Mouse (Mus musculus) E14TG2a.4 (cell line): ENCODE measurements around the gene Arntl2.
A peak's percentile ranks its signal among the peaks of the same experiment; 100 is the strongest.

Experiments
- H3K27me3 ChIP-seq: 2 replicates; pipeline ENCODE4 v1.6.1; 2014; ENCODE audit warnings: low read length, control low read depth; ENCODE audit not compliant: insufficient read depth
- H3K36me3 ChIP-seq: 2 replicates; pipeline ENCODE4 v1.6.1; 2014; ENCODE audit warnings: low read length, control low read depth; ENCODE audit not compliant: insufficient read depth
- H3K4me1 ChIP-seq: replicated peaks from 2 replicates; pipeline ENCODE4 v1.6.1; 2014; ENCODE audit warnings: low read depth, low read length, control low read depth
- H3K4me3 ChIP-seq: replicated peaks from 2 replicates; pipeline ENCODE4 v1.5.1; 2014; ENCODE audit warnings: mild to moderate bottlenecking, low read length
- H3K9me3 ChIP-seq: 2 replicates; pipeline ENCODE4 v1.6.1; 2014; ENCODE audit warnings: low read length, control low read depth
- CTCF ChIP-seq: conservative IDR thresholded peaks from 2 replicates; pipeline ENCODE4 v1.5.1; 2014; ENCODE audit warnings: low read length
- NANOG ChIP-seq: IDR thresholded peaks from 2 replicates; pipeline ENCODE4 v1.6.1; 2014; ENCODE audit warnings: borderline replicate concordance, low read length, mixed read lengths
- POU5F1 ChIP-seq: IDR thresholded peaks from 2 replicates; pipeline ENCODE4 v1.6.1; 2014; ENCODE audit warnings: low read length, borderline replicate concordance

Gene Arntl2

GRCm38 (mm10) chr6:146795924-146796545 lies at the start of gene Arntl2:
Gene Arntl2, plus strand, starts transcription at chr6:146796055.
- Histone ChIP-seq H3K27me3 (peaks cover 44% of the 10 kb centered on the region), H3K4me3 (peak within 1 kb of the TSS; percentile 77), H3K4me1 (peaks cover 34% of the 10 kb centered on the region), H3K36me3 (no peaks in the 10 kb centered on the region), H3K9me3 (no peaks in the 10 kb centered on the region)
- TF ChIP-seq NANOG: no peak
- TF ChIP-seq CTCF: no peak
- TF ChIP-seq POU5F1: no peak

- Histone ChIP-seq H3K4me1 (peaks cover under 1% of the 10 kb centered on the region; the same call in 1 of the 2 replicates), H3K36me3 (peaks cover 3% of the 10 kb centered on the region; the same call in 1 of the 2 replicates), H3K9me3 (no peaks in the 10 kb centered on the region), H3K27me3 (no peaks in the 10 kb centered on the region), H3K4me3 (no peak overlapping the region)
- no peak for TF ChIP-seq NANOG
- no peak for TF ChIP-seq CTCF
- TF ChIP-seq POU5F1: no peak
These were observed 49.3 kb upstream of the Arntl2 start for GRCm38 (mm10) chr6:146746577-146746976.

GRCm38 (mm10) chr6:146747057-146747456 lies 48.8 kb upstream of the Arntl2 start:
- no peaks in the 10 kb centered on the region for H3K27me3 ChIP-seq
- H3K4me3 ChIP-seq: no peak overlapping the region
- peaks cover 3% of the 10 kb centered on the region; the same call in 1 of the 2 replicates for H3K36me3 ChIP-seq
- H3K4me1 ChIP-seq: peaks cover 5% of the 10 kb centered on the region
- TF ChIP-seq CTCF: no peak
- TF ChIP-seq NANOG: no peak
- no peak for TF ChIP-seq POU5F1
- H3K9me3 ChIP-seq: no peaks in the 10 kb centered on the region

- Histone ChIP-seq H3K27me3 (no peaks in the 10 kb centered on the region), H3K36me3 (peaks cover 3% of the 10 kb centered on the region; the same call in 1 of the 2 replicates), H3K9me3 (no peaks in the 10 kb centered on the region), H3K4me3 (no peak overlapping the region), H3K4me1 (peaks cover 7% of the 10 kb centered on the region)
- TF ChIP-seq NANOG (no peak), CTCF (no peak), POU5F1 (no peak)
These were observed 47.6 kb upstream of the Arntl2 start for GRCm38 (mm10) chr6:146748271-146748670.

GRCm38 (mm10) chr6:146751671-146752070 lies 44.2 kb upstream of the Arntl2 start:
- TF ChIP-seq POU5F1: no peak
- Histone ChIP-seq H3K9me3 (no peaks in the 10 kb centered on the region), H3K4me3 (no peak overlapping the region), H3K36me3 (peaks cover 9% of the 10 kb centered on the region; the same call in 1 of the 2 replicates), H3K4me1 (peaks cover 22% of the 10 kb centered on the region), H3K27me3 (no peaks in the 10 kb centered on the region)

GRCm38 (mm10) chr6:146752178-146752577 lies 43.7 kb upstream of the Arntl2 start:
- Histone ChIP-seq H3K4me3 (no peak overlapping the region), H3K36me3 (peaks cover 9% of the 10 kb centered on the region; the same call in 1 of the 2 replicates), H3K9me3 (no peaks in the 10 kb centered on the region), H3K4me1 (peaks cover 22% of the 10 kb centered on the region), H3K27me3 (no peaks in the 10 kb centered on the region)
- TF ChIP-seq POU5F1 (no peak), CTCF (no peak)

- no peak for TF ChIP-seq NANOG
- TF ChIP-seq CTCF: no peak
- TF ChIP-seq POU5F1: no peak
- no peaks in the 10 kb centered on the region for H3K27me3 ChIP-seq
- H3K36me3 ChIP-seq: peaks cover 9% of the 10 kb centered on the region; the same call in 1 of the 2 replicates
- H3K4me1 ChIP-seq: peaks cover 22% of the 10 kb centered on the region
- H3K4me3 ChIP-seq: no peak overlapping the region
- H3K9me3 ChIP-seq: no peaks in the 10 kb centered on the region
These were observed 43.2 kb upstream of the Arntl2 start for GRCm38 (mm10) chr6:146752612-146753011.

- no peaks in the 10 kb centered on the region for H3K9me3 ChIP-seq
- H3K4me1 ChIP-seq: peaks cover 22% of the 10 kb centered on the region
- peaks cover 9% of the 10 kb centered on the region; the same call in 1 of the 2 replicates for H3K36me3 ChIP-seq
- TF ChIP-seq NANOG (no peak), POU5F1 (no peak)
- H3K27me3 ChIP-seq: no peaks in the 10 kb centered on the region
- H3K4me3 ChIP-seq: no peak overlapping the region
These were observed 42.2 kb upstream of the Arntl2 start for GRCm38 (mm10) chr6:146753560-146754160.
